Mouse (Mus musculus) R1 (cell line): ENCODE measurements around the gene Wdr95.
A peak's percentile ranks its signal among the peaks of the same experiment; 100 is the strongest.

ENCODE experiments used
- DNase-seq: peaks from one replicate; pipeline ENCODE4 v3.0.0-alpha.2; 2018; ENCODE audit warnings: low read depth, low spot score

Gene Wdr95

DNA sequence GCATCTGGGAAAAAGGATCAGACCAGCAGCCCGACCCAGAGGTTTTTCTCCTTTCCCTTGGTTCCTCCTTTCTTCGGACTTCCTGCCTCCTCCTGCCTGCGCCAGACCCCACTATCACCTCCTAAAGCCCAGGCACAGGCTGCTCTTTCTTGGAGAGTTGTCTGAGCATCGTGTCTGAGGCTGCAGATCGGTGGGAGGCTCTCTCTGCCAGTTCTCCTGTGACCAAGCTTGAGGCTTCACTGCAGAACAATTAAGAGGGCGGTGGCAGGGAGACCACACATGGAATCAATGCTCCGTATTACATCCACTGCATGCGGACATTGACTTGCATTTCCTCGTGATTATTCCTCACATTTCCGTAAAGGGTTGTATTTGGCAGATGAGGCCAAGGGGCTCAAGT, 49.0 kb downstream of the Wdr95 start:
- no peak for DNase-seq

DNA sequence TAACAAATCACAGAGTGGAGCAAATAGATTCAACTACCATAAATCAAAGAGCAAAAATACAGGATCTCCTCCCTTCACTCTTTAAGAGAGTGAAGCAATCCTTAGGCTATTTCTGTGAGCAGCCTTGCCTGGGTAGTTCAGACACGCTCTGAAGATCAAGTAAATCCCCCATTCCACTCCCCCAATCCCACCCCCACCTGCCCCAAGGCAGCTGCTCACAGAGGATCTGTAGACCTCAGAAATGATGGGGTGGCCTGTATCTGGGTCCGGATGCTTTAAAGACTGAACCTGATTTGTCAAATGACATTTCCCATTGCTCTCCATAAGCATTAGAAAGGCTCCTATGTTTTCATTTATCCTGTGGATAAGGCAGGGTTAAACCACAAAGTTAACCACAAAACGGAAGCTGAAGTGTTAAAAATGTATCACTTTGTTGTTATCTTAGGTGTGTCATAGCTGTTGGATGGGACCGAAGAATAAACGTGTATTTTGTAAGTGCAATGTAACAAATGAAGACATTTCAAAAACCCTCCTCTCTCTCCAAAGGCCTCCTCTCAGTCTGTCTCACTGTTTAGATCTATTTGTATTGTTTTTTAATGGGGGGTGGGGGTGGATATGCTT, 54.3 kb downstream of the Wdr95 start:
- no peak for DNase-seq

DNA sequence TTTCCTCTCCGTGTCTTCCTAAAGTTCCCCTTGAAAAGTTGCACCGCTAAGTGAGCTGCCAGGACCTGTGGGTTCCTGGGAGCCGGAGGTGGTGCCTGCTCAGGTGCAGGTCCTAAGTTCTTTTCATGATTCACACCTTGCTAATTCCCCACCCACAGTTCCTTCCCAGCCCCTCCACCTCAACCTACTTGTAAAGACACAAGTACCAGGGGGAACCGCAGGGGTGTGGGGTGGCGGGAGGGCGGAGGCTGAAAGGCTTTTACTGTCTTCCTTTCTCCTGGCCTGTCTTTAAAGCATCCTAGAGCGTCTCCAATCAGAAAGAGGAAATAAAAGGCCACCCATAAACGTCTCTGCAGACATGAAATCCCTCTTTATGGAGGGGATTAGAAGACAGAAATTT, 55.0 kb downstream of the Wdr95 start:
- DNase-seq, result peak; percentile 13

DNA sequence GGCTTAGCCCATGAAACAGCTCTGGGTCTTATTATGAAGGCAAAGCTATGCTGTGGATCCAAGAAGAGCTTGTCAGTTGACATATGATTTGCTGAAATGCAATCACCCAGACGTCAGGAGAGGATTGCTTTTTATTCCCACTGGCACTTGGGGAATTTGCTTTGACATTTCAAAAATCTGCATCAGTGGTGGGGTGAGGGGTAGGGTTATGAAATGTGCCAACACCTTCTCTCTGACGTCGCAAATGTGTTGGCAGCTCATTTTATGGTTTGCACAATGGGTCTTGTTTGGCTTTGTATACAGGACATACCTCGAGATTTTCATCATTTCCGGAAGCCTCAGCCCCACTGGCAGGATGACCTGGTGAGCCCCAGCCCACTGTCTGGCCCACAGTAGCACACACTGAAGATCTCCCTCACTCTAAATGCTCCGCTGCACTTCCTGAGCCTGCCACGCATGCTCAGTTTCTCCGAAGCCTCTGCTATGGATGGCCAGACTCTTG, 55.7 kb downstream of the Wdr95 start:
- no peak for DNase-seq

DNA sequence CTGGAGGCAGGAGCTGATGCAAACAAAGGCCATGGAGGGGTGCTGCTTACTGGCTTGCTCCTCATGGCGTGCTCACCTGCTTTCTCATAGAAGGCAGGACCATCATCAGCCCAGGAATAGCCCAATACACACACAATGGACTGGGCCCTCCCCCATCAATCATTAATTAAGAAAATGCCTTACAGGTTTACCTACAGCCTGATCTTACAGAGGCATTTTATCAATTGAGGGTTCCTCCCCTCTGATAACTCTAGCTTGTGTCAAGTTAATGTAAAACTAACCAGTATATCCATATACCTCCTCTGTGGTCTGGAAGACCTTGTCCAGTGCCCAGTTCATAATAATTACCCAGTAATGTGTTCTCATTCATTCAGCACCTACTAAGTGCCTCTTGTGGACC, 56.8 kb downstream of the Wdr95 start:
- DNase-seq, result no peak

DNA sequence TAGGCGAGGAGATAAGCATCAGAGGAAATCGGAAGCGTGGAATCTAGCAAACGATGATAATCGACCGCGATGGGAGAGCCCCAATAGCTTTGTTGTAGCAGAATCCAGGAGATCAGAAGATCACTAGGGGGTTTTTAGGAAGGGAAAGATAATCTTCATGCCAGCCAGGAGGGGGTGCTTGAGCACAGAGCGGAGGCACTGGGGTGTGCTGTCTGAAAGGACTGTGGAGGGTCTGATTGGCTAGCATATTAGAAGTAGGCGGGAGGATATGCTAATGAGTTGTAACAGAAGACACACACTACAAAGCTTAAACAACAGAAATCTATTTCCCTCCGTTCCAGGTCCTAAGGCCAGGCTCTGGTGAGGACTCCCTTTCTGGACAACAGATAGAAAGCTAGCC, 57.4 kb downstream of the Wdr95 start:
- peak; percentile 84 for DNase-seq

DNA sequence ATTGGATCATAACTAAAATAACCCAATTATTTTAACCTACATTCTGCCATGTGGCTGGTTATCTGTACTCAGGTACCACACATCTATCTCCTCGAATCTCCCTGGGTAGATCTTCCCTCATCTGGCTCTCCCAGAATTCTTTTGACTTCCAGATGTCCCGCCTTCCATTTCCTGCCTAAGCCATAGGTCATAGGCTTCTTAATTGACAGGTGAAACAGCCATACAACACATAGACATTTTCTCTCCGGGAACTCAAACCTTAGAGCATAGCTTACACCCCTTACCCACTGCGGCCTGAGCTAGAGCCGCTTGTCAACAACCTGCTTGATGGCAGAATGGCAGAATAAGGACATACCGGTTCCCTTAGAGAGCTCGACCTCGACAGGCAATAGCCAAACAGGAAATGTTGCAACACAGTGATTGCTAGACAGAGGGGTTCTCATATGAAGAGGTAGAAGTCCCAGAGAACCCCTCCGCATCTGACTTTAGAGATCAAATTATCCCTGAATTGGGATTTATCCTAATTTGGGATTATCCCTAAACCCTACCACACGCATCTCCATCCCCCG, 58.9 kb downstream of the Wdr95 start:
- DNase-seq, result peak; percentile 82

DNA sequence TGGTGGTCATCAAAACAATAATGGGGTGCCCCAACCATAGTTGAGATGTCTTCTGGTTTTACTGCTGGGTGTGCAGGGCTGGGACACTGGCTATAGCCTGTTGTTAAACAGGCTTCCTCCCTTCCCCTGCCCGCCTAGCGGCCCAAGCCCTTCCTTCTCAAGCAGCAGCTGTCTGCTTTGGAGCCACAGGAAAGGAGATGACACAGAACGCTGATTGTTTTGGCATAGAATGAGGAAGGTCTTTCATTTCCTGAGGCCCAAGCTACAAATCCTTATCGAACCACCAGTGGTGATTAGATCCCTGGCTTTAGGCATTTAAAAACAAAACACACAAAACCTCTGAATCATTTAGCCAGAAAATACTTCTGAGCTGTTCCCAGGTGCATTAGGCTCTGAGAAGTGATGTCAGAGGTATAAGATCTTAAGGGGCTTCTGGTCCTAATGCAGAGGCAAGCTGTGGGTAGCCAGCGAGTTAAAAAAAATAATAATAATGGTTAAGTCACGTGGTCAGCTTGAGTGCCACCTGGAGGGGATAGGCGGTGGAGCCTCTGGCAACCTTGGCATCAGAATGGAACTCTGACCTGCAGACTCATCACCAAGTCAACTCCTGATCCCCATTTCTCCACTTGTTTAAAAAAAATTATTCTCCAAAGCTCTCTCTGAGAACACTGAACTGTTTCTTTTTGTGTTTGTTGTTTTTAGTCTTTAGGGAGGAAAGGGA, 60.5 kb downstream of the Wdr95 start:
- no peak for DNase-seq

DNA sequence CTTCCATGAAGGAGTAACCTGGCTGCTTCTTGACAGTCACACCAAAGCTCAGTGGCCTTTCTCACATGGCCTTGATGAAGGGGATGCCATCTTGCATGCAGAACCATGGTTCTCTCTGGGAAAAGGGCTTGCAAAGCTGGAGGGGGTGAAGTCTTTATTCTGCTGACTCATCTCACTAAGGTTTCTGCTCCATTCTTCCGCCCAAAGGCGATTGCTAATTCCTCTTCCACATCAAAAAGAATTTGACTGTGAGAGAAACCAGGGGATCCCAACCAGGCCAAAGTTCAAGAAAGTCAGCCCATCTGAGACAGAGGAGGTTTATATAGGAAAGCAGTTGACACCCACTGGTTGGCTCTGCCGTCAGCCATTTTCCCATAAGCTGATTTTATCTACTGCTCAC, 61.5 kb downstream of the Wdr95 start:
- peak; percentile 54 for DNase-seq

DNA sequence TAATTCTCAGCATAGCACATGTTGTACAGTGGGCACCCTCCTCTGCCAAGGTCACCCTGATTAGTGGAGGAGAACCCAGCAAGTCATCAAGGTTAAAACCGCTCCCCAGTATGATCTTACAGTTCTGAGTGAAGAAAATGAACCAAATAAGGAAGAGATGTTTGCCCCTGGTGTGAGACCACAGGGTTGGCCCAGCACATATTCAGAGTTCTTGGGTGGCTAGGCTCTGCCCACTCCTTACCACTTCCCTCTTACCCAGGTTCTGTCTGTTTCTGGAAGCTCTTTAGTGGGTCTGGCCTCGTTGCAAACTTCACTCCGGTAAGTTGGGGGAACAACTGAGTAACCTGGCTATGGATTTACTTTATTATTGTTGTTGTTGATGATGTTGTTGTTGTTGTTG, 65.7 kb downstream of the Wdr95 start:
- DNase-seq, result no peak

DNA sequence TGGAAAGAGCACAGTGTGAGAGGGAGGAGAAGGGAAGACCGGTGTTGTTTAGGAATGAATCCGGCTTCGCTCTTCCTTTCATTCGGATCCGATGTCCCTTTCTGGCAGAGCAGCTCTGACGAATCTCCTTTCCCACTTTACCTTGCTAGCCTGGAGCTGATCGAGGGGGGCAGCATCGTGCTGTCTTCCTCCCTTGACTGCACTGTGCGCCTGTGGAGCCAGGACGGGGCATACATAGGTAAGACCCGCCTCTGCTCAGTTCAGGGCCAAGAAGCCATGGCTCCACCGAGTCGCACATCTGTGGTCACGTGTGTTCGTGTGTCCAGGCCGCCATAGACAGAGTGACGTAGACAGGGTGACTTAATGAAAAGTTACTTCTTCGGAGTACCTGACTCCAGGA, 68.9 kb downstream of the Wdr95 start:
- peak; percentile 56 for DNase-seq

DNA sequence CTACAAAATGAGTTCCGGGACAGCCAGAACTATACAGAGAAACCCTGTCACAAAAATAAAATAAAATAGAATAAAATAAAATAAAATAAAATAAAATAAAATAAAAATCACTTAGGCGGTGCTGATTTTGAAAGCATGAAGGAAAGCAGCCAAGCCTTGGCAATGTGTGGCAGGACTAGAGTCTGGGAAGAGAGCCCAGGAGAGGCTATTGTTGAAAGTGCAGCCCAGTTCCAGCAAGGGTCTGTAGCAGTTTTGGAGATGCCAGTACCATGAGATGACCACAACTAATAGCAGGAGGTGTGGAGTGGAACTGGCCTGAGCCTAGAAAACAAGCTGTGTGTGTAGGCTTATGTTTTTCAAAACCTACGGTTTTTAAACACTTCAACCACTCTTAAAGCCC, 73.5 kb downstream of the Wdr95 start:
- no peak for DNase-seq

DNA sequence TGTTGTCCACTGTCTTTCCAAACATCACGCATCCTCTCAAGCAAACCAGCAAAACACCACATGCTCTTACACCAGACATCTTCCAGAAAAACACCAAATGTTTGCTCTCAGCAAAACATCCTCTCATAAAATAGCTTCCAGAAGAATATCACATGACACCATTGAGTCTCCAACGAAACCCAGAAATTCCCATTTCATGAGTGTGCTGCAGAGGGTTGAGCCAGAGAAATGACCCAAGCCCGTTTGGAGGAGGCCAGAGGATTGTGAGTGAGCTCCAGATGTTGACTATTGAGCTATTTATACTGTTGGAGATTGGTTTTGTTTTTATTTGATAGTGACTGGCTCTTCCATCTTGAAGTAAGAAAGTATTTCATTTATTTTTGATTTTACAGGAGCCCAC, 74.8 kb downstream of the Wdr95 start:
- no peak for DNase-seq

DNA sequence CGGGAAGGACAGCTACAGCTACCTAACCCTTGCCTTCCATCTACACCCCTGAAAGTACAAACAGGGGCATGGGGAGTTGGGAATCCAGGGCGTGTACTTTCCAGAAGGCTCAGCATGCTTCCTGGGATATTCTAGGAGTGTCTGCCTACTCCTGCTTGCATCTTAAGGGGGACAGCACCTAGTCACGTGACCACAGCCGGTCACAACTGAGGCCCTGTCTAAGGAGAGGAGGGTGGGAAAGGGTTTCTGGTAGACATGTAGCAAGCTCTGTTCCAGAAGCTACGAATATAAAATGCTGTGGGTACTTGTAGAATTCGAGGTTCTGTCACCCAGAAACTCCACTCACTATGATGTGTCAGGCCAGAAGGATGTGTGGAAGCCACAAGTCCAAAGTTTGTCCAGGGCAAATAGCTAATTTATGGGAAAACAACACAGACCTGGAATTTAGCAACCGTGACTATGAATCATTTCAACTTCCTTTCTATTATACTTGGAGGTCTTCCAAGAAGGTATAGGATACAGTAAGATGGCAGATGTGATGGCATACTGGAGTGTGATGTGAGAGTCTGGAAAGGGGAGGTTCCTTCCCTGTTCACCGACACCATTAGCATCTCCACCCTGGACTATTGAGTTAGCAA, 78.7 kb downstream of the Wdr95 start:
- no peak for DNase-seq

DNA sequence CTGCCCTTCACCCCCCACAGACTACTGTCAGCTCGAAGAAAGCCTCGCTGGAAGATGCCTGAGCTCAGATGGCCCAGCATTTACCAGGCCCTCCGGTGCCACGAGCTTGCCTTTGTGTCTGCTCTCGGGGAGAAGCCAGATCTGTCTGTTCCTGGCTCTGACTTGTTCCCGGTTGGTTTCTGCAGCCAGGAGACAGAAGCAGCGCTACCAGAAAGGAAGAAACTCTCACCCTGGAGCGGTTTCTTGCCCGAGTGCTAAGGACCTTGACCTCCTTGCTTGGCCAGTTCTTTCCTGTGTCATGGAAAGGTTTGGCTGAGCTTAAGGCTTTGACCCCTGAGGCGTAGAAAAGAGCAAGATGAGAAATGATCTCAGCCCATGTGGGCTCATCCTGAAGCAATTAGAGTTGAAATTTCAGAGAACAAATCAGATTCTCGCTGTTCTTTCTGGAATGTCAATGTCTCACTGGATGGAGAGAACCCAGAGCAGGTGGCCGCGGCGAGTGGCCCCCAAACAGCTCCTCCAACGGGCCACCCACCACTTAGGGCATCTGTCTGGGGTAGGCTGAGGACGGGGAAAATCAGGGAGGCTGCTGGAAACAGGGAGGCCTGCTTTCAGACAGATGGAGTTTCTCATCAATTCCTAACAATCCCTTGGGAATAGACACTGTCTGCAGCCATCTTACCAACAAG, 83.1 kb downstream of the Wdr95 start:
- no peak for DNase-seq

DNA sequence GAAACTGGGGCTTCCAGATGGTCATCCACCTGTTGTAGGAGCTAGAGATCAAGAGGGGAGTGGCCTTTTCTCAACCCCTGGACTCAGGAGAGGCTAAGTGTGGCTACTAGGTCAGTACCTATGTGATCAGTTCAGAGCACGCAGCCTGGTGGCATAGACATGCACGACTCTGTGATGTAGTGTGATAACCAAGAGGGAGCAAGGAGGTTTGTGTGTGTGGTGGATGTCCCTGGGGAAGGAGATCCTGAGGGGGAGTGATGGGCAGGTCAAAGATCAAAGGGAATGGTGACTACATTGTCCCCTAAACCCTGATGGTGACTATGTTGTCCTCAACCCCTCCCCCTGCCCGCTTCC, 83.7 kb downstream of the Wdr95 start:
- no peak for DNase-seq

DNA sequence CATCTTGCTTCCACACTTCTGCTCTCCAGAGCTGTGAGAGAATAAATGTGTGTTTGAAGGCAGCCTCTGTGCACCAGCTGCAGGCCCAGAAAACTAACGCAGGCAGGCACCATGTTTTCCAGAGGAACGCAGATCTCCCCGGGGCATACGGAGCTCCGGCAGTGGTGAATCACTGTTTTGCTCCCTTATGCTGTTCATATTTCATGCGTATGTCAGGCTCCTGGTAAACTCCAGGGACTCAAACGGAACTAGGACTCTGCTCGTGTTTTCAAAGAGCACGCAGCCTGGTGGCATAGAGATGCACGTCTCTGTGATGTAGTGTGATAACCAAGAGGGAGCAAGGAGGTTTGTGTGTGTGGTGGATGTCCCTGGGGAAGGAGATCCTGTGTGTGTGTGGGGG, 84.3 kb downstream of the Wdr95 start:
- DNase-seq, result no peak

DNA sequence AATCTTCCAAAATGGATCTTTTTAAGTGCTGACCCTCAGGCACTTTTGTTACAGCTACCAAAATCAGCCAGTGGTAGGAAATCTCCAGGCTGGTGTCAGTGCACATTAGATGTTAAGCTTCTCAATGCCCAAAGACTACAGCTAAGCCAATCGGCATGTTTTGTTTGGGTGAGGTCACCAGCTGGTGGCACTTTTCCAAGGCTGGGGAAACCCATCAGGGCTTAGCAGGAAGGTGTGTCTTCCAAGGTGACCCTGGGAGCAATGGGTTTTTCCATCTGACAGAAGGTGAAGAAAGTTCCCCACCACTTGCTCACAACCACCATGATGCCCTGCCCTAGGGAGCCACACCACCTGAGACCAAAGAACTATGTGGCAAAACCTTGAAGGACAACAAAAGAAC, 87.7 kb downstream of the Wdr95 start:
- DNase-seq, result peak; percentile 69

DNA sequence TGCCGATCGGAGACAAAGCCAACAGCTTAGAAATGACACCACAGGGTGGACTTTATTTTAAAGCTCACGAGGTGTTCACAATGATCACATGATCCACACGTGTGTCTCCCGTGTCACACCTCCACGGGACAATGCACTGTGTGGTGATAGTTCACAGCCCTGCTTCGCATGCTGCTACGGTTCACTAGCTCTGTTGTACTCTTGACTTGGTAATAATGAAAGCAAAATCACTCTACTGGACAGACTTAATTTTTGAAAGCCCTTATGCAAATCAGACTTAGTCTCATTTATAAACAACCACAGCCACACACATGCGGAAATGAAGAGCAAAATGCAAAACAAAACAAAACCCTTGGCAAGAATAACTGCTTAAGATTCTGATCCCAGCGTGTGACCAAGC, 88.3 kb downstream of the Wdr95 start:
- DNase-seq, result no peak

DNA sequence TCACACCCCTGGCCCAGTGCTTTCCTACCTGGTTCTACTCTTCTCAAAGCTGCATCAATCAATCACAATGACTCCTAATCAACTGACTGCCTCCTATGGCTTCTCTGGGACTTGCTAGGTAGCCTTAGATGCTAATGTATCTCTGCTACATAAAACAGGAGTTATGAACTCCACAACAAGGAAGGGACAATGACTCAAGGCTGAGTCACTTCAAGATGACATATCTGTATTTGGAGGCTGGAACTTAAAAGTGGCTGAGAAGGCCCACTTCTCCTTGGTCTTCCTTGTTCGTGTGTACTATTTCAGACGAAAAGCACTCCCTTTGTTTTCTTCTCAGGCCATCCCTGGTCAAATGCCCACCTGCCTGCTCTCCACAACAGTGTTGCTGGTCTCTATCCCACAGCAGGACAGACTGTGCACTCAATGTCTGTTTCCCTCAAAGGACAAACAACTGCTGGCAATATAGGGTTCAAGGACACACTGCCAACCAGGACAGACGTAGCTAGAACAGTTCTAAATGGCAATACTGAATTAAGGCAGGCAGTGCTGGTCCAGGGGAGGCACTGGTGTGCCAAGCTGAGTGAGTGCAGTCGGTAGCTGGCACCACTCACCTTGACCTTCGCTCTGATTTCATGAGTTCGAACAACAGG, 89.4 kb downstream of the Wdr95 start:
- DNase-seq, result no peak

DNA sequence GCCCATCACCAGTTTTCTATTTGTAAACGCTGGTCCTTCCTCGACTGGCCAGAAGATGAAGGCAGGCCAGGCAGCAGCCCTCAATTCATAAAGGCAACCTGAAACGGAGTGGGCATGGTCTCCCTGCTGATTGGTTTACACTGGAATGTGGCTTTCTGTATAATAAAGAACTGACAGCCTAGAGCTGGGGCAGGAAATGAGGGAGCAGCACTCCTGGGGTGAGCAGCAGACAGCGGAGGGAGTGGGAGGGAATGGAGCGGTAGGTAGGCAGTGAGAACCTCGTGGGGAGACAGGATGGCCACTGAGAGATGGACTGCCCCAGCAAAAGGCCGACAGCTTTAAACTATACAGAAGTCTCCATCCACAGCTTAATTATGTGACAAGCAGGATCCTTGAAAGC, 93.7 kb downstream of the Wdr95 start:
- DNase-seq, result peak; percentile 85

DNA sequence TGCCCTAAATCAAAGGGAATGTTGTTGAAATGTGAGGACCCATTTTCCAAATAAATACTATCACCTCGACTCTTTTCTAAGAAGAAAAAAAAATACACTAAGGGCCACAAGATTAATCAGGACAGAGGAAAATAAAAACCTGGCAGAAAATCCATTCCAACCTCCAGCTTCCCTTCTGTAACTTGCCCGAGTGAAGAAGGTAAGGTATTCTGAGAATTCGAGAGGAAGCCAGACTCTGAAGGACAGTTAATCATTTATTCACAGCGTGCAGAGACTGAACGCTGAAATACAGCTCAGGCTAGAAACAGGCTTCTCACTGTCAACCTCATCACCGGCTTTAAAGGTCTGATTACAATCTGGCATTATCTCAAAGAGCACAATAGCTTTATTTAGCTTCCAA, 94.2 kb downstream of the Wdr95 start:
- no peak for DNase-seq
